Mouse (Mus musculus): ENCODE data around the gene Olfr31.

Gene Olfr31

DNA sequence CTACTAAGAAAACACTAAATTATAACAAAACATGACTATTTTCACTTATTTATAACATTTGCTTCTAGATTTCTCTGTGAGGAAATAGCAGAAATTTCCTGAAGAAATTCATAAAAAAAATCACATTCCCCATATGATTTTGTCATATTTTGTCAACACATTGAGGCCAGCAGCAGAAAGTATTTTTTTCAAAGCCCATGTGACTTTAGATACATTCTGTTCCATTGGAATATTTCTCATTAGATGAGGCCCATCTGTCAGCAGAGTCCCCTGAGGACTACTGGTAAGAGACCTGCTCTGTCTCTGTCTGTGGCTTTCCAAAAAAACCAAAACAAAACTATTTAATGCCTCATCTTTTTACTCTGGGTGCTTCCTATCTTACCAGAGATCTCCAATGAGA, at the start of gene Olfr31:
Olfr31 (plus strand) TSS at position 301 of the 400 bp plus-strand sequence.
- DNase-seq = no peak

DNA sequence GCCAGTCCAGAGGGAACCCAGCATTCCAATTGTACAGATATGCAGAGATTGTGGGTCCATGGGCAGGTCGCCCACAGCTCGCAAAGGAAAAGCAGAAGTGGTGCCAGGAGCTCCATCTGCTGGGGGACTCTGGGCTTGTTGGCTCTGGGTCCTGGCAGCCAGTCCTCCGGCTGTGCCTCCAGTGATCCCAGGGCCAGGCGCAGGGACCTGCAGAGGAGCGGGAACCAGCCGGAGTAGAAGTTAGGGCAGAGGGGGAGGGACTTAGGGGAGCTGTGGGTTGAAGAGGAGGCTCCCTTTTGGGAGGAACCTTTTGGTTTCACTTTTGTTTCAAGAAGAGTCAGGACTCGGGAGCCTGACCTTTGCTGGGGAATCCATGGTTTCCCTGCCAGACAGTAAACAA, 28.2 kb upstream of the Olfr31 start:
- DNase-seq = no peak

DNA sequence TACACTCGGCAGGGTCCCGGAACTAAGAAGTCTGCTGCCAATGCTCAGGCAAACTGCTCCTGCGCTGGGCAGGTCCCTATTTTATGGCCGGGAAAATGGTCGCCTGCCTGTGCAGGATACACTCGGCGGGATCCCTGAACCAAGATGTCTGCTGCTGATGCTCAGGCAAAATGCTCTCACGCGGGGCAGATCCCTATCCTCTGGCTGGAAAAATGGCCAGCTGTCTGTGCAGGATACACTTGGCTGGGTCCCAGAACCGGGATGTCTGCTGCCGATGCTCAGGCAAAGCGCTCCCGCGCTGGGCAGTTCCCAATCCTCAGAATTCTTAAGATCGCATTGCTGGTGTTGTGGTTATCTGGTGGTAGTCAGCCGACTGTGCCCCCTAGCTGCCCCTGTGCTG, 13.7 kb upstream of the Olfr31 start:
- DNase-seq = no peak

DNA sequence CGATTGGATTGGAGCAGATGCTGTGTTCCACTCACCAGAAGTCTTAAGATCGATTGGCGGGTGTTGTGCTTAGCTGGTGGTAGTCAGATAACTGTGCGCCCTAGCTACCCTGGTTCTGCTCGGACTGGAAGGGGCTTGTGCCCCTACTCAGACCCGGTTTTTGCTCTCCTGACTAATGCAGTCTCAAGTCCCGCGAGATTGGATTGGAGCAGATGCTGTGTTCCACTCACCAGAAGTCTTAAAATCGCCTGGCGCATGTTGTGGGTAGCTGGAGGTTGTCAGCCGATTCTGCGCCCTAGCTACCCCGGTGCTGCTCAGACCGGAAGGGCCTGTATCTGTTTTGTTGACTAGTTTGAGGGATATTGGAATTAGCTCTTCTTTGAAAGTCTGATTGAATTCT, 13.2 kb upstream of the Olfr31 start:
- no peak for DNase-seq

DNA sequence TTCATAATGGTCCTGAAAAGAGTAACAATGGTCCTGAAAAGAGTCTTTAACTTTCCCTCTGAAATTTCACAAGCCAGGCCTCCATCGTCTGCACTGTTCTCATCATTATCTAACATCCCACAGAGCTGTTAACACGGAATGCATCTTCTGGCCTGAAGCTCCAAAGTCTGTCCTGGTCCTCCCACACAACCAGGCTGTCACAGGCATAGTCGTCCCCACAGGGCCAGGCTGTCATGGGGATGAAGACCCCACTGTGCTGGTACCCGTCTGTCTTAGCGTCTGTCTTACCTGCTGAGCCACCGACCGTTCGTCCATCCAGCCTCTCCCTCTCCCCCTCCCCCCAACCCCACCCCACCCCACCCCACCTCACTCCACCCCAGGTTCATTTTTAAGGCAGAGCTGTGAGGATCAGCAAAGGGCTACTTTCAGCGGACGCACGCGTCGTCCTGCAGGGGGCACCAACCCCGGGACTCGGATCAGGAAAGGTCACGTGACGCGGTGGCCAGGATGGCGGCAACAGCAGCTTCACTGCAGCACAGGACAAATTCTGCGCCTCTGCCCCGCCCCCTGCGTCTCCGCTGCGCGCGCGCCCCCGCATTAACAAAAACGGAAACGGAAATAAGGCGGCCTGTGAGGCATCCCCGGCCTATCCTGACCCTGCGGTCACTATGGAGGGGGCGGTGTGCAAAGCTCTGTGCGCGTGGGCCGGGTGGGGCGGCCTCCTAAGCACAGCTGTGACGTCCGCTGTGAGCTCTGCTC, 22.7 kb downstream of the Olfr31 start:
- DNase-seq = peak; percentile 86

DNA sequence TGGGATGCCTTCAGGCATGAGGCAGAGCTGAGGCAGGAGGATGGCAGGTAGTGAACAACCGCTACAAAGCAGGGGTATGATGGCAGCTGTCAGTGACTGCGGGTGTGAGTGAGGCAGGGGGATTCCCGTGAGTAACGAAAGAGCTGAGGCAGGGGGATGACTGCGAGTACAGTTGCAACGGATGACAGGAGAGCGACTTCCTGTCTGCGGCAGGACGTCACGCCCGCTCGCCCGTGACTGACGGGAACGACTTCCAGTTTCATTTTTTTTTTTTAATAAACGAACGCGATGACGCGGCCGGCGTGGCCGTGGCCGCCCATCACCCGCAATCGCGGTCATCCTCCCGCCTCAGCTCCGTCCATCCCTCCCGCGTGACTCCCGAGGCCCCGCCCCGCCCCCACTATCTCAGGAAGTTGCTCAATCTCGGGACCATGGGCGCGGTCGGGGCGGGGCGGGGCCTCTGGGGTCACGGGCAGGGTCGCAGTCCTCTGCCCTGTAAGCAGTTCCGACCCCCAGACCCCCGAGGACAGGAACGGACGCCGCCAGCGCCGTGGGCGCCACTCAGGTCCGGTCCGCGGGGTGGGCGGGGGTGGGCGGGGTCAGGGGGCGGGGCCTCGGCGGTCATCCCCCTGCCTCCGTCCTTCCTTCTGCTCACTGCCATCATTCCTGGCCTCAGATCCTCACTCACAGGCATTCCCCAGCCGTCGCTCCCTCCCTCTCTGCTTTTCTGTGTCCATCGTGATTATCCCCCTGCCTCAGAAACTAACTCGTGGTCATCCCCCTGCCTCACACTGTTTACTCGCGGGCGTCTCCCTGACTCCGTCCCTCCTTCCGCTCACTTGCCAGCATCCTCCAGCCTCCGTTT, 23.6 kb downstream of the Olfr31 start, which contains the start of gene Il3ra:
Il3ra (plus strand) TSS at position 328 of the 865 bp plus-strand sequence.
- peak; percentile 46 for DNase-seq

DNA sequence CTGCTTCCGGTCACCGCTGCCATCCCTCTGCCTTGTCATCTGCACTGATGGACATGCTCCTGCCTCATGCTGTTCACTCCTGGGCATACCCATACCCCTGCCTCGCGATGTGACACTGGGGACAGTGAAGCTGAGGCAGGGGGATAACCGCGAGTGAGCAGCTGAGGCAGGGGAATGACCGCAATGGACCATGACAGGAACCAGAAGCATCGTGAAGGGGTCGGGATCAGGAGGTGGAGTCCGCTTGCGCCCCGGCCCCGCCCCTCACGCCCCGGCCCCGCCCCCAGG, 24.1 kb downstream of the Olfr31 start:
- DNase-seq = no peak

DNA sequence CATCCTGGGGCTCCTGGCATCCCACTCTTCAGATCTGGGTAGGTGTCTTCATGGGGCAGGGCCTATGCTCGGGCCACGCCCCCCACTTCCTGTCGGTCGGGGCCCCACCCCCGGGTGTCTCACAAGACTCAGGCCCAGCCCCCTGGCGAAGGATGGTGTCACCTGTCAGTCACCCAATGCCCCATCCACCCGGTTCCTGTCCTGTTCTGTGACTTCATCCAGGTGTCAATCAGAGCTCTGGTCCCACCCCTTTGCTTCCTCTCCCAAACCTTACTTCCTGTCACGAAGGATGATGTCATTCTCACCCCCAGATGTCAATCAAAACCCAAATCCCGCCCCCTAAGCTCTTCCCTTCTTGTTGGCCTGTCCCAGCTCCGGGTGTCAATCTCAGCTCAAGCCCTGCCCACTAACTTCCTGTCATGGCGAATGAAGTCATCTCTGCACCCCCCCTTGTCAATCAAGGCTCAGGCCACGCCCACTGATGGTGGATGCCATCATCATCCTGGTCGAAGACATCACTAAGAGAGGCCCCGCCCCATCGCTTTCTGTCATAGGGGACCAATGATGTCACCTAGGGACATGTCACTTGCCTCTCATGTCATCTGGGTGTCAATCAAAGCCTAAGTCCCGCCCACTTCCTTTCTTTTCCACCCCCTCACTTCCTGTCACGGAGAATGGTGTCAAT, 24.7 kb downstream of the Olfr31 start:
- DNase-seq = no peak

DNA sequence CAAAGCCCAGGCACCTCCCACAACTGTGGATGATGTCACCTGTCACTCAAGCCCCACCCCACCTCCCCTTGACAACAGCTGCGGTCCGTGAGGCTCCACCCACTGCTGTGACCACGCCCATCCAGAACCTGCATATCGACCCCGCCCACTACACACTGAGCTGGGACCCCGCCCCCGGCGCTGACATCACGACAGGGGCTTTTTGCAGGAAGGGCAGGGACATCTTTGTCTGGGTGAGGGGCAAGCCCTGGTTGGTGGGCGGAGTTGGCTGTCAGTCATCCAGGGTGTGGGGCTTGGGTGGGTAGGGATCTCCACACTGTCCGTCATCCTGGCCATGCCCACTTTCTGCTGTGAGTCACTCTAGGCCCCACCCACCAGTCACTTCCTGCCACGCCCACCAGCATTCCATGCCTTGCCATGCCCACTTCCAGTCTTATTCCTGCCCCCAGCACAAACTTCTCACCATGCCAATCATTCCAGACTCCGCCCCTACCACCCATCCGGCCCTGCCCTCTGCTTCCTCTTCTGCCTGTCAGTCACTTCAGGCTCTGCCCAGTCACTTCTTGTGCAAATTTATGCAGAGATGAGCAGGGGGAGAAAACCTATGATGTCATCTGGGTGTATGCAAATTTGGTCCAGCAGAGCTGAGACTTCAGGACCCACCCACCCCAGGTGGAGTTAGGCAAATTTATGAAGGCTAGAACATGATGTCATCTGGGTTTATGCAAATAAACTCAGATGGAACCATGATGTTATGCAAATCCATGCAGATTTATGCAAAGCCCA, 25.4 kb downstream of the Olfr31 start:
- DNase-seq = no peak

DNA sequence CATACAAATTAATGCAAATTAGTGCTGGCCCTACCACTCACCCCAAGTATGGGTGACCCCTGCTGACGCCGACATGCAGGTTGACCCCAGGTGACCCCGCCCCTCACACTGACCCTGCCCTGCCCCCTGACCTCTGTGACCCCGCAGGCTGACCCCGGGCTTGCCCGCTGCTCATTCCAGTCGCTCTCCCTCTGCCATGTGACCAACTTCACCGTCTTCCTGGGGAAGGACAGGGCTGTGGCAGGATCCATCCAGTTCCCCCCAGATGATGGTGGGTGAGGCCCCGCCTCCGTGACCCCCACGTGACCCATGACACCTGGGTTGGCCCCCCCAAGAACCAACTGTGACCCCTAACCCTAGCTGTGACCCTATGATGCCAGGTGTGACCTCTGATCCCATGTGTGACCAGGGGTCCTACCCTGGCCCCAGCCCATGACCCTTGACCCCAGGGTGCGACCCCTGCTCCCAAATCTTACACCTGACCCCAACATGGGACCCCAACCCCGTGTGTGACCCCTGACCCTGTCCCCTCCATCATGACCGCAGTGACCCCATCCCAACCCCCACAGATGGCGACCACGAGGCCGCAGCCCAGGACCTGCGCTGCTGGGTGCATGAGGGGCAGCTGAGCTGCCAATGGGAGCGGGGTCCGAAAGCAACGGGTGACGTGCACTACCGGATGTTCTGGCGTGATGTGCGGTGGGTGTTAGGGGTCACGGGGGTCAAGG, 26.2 kb downstream of the Olfr31 start:
- DNase-seq = no peak

DNA sequence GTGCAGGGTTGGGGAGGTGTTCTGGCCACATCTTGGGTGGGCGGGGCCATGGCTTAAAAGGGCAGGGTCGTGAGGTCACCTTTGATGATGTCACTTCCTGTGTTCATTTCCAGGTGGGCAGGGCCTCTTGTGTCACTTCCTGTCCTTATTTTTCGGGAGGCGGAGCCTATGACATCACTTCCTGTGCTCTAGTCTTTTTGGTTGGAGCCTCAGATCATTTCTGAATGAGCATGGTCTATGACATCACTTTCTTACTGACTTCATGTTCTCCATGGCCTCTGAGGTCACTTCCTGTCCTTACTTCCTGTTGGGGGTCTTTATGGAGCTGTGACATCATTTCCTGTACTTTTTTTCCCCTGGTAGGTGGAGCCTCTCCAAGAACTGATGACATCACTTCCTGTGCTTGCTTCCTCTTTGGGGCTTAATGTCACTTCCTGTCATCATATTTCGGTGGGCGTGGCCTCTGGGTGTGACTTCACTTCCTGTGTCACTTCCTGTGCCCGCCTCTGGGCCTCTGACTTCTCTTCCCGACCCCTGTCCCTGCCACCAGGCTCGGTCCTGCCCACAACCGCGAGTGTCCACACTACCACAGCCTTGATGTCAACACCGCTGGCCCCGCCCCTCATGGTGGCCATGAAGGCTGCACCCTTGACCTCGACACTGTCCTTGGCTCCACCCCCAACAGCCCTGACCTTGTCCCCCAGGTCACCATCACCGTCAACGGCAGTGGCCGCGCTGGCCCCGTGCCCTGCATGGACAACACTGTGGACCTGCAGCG, 27.0 kb downstream of the Olfr31 start:
- no peak for DNase-seq

DNA sequence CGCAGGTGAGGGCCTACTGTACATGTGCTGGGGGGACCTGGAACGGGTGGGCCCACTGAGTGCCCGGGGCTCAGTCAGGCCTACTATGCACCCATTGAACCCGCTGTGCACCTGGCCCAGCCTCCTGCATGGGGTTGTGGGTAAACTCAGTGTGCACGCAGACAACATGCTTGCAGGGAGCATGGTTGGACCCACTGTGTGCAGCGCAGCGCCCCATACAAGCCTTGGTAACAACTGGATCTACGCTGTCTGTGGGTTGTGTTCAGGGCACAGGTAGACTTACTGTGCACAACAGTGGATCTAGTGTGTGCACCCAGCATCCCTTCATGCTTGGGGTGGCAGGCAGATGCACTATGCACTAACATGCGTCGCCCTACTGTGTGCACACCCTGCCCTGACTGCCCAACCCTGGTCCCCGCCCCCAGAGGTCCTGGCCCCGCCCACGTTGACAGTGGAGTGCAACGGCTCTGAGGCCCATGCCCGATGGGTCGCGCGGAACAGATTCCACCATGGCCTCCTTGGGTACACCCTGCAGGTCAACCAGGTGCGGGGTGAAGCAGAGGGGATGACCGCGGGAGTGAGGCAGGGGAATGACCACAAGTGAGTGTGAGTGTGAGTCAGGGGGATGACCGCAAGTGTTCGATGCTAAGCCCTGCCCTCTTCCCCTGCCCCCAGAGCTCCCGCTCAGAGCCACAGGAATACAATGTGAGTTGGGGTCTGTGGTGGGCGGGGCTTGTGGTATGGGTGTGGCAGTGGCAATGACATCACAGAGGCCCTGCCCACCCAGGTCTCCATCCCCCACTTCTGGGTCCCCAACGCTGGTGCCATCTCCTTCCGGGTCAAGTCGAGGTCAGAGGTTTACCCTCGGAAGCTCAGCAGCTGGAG, 27.9 kb downstream of the Olfr31 start:
- no peak for DNase-seq

DNA sequence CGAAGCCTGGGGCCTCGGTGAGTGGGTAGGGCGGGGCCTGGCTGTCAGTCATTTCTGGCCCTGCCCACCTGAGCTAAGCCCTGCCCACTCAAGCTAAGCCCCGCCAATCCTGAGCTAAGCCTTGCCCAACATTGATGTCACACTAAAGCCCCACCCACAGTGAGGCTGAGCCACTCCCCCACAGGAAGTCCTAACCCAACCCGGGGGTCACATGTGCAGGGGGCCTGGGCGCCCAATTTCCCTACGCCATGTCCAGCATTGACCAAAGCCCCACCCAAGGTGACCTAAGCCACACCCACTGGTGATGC, 28.5 kb downstream of the Olfr31 start:
- no peak for DNase-seq

DNA sequence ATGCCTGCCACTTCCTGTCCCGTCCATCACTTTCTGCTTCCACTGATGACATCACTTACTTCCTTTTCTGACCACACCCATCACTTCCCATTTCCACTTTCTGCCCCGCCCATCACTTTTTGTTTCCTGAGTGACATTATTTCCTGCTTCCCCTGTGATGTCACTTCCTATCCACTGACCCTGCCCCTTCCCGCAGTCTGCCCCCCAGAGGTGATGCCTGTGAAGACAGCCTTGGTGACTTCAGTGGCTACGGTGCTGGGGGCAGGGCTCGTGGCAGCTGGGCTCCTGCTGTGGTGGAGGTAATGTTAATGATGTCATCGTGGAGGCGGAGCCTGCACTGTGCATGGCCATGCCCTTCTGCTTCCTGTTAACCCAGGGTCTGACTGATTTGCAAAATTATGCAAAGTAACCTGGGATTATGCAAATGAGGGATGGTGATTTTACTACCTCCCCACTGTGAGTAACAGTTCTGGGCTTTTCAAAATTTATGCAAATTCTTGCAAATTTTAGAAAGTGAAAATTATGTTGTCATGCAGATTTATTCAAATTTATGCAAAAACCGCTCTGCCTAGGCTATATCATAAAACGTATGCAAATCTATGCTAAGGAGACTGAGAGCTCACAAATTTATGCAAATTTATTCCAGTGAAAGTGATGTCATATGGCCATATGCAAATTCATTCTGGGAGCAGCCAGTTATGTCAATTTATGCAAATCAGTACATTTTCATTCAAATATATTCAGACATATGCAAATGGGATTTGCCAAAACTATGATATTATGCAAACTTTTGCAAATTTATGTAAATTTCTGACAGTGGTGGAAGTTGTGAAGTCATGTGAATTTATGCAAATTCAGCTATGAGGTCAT, 29.3 kb downstream of the Olfr31 start:
- DNase-seq = no peak

DNA sequence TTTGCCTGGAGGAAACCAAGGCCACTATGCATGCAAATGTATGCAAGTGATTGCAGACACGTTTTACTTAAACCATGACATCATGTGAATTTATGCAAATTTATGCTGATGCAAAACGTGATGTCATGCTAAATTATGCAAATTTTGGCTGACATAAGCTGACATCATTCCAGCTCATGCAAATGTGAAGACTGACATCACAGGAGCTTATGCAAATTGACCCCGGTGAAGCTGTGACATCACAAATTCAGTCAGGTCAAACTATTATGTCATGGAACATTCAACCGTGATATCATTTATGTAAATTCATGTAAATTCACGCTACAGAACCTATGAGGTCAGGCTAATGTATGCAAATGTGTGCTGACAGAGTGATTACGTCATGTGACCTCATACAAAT, 30.0 kb downstream of the Olfr31 start:
- no peak for DNase-seq

DNA sequence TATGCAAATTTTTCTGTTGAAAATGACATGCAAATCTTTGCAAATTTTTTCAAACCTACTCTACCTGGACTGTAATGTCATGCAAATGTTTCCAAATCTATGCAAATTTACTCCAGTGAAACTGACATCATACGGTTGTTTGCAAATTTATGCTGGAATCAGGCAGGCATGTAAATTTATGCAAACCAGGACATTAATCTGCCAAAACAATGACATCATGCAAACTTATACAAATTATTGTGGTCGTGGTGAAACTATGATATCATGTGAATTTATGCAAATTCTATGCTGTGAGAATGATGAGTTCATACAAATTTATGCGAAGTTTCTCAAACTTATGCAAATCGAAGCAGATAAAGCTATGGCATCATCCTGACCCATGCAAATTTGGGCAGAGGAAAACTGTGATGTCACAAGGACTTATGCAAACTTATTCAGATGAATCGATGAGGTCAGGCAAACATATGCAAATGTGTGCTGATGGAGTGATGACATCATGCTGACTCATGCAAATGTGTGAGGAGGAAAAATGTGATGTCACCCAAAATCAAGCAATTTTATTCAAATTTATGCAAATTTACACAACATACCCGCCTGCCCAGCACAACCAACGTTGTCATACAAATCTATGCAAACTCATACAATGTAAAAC, 30.6 kb downstream of the Olfr31 start:
- no peak for DNase-seq

DNA sequence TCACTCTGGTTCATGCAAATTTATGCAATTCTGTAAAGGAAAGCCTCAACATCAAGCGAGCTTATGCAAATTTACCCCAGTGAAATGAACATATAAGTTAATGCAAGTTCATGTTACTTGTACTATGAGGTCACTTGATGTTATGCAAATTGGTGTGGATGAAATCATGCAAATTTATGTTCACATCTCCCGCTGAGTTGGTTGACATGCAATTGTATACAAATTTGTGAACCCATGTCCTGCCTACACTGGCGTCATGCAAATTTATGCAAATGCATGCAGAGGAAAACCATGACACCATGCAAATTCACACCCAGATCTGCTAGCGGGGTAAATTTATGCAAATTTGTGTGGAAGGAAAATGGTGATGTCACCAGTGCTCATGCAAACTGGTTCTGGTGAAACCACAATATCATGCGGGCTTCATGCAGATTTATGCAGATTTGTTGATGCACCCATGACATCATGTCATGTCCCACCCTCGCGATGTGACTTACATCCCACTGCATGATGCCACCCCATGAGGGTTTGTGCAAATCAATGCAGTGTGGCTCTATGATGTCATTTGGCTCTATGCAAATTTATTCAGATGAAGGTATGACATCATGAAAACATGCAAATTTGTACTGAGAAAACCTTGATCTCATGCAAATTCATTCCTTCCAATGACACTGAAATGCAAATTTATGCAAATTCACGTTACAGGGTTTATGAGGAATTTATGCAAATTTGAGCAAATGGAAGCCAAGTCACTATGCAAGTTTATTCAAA, 31.3 kb downstream of the Olfr31 start:
- DNase-seq = no peak
